Mouse (Mus musculus): ENCODE data around the gene Camk1g. TPM values are rescaled to one million over a fixed set of nuclear protein-coding genes. Genes with fewer than 3 reads are reported as not detected.

Gene Camk1g
- total RNA-seq, 2 experiments from 2014 or later, result 42.8 to 43.6 TPM

DNA sequence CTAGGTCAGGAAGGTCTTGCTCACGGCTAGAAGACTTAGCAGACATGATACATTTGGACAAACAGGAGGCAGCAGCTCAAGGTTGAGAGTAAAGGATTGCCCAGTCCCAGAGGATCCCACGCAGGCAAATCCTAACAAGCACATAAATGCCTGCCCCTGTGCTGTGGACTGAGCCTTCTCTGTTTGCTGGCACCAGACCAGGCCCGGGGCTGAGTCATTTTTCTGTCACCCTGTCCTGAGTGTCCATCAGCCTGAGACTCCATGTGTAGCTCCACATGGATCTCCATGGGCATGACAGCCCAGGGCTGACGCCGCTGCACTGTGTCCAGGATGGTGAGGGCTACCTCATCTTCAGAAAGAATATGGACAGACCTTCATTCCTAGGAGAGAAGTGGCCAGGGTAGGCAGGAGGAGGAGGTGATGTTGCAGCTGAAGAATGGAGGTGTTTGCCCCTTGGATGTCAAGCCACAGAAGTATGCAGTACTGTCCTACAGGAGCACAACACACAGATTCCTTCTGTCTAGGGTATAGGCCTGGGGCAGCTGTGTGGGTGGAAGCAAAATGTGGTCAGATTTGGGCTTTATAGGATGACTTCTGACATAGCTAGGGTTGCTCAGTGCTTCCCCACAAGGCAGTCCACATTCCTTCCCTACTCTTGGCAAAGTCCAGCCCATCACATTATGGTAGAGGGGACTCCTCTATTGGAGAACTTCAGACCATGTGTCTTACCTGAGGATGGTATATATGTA is 27.7 kb downstream of the Camk1g start:
- intact Hi-C loops (cut with DNase I), result no loop called here
- DNase-seq (ENCODE audit: low spot score in 2 of 2), result no peak

GRCm38 (mm10) chr1:193338363-193338995 is 31.6 kb downstream of the Camk1g start:
- intact Hi-C loops (cut with DNase I), result no loop called here

DNA sequence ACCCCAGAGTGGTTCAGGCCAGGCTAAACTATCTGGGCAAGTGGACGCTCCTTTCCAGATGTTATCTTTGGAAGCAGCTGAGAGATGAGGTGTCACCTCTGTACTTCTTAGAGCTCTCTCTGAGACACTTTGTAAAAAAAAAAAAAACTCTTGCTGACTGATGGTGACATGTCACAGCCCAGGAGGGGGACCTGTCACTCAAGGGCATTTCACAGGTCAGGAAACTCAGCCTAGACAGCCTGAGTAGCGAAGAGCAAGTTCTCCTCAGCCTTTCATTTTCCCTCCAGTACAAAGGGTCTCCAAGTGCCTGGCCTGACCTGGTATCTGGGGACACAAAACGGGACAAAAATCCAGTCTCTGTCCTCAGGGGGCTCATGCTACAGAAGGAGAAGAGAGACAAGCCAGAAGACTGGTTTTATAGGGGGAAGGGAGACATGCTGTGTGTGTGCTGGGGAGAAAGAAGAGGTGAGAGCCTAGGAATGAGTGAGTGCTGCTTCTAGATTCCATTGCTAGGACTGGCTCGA is 32.2 kb downstream of the Camk1g start:
- intact Hi-C loops (cut with DNase I), result no loop called here
- DNase-seq (ENCODE audit: low spot score in 2 of 2), result no peak

More at GRCm38 (mm10) chr1:193338363-193338995, 31.6 kb downstream of the Camk1g start:
- peak; percentile 71 to 91 for DNase-seq (ENCODE audit: low spot score in 2 of 2)

GRCm38 (mm10) chr1:193337018-193337321 is 33.1 kb downstream of the Camk1g start:
- DNase-seq (ENCODE audit: low spot score in 2 of 2), result no peak
- intact Hi-C loops (cut with DNase I), result no loop called here

- DNase-seq (ENCODE audit: low spot score in 2 of 2), result no peak
- intact Hi-C loops (cut with DNase I), result no loop called here
Observed at GRCm38 (mm10) chr1:193336122-193337017, 33.7 kb downstream of the Camk1g start.

DNA sequence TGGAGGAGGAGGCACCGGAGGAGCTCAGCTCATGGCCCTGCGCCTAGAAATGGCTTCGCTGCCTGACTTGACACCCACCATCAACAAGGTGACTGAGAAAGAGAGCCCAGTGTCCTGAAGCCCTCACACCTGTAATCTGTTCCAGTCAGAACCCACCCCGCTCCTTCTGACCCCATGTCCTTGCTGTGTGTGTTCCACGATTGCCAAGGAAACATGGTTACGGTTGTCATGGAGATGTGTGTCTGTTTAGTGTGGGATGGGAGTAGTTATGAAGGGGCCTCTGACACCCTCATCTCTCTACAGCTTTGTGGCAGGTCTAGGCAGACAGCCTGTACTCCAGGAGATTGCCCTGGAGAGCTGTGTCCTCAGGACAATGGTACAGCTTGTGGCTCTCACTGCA is 35.6 kb downstream of the Camk1g start:
- peak in 1 of 2 experiments; percentile 59 for DNase-seq (ENCODE audit: low spot score in 2 of 2)
- intact Hi-C loops (cut with DNase I), result no loop called here

GRCm38 (mm10) chr1:193333776-193334175 is 36.3 kb downstream of the Camk1g start:
- DNase-seq (ENCODE audit: low spot score in 2 of 2), result no peak
- intact Hi-C loops (cut with DNase I), result no loop called here

GRCm38 (mm10) chr1:193332671-193333070 is 37.4 kb downstream of the Camk1g start:
- intact Hi-C loops (cut with DNase I), result no loop called here

DNA sequence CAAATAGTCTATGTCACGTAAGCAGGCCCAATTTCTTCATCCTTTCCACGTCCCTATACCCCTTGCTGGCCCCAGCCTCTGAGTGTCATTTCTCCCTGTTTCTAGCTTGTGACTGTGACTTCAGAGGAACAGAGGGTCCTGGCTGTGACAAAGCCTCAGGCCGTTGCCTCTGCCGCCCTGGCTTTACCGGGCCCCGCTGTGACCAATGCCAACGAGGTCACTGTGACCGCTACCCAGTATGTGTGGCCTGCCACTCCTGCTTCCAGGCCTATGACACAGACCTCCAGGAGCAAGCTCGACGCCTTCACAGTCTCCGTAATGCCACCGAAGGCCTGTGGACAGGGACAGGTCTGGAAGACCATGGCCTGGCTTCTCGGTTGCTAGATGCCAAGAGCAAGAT is 38.1 kb downstream of the Camk1g start:
- intact Hi-C loops (cut with DNase I), result no loop called here
- DNase-seq (ENCODE audit: low spot score in 2 of 2), result no peak

More at GRCm38 (mm10) chr1:193332671-193333070, 37.4 kb downstream of the Camk1g start:
- DNase-seq (ENCODE audit: low spot score in 2 of 2), result peak in 1 of 2 experiments; percentile 74

DNA sequence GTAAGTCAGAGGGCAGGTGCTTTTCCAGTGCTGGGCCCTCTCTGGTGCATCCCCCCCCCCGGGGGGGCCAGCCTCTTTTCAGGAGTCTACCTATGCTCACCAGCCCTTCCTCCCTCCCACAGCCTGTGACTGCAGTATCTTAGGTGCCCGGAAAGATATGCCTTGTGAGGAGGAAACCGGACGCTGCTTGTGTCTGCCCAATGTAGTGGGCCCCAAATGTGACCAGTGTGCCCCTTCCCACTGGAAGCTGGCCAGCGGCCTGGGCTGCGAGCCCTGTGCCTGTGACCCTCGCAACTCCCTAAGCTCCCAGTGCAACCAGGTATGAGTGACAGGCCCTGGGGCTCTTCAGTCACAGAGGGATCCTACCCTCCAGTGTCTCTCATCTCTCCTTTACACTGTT is 39.5 kb downstream of the Camk1g start:
- intact Hi-C loops (cut with DNase I), result loop anchor here (2.0 kb wide), 1 partner anchor 50 kb away; no protein-coding TSS in a partner anchor
- DNase-seq (ENCODE audit: low spot score in 2 of 2), result no peak

DNA sequence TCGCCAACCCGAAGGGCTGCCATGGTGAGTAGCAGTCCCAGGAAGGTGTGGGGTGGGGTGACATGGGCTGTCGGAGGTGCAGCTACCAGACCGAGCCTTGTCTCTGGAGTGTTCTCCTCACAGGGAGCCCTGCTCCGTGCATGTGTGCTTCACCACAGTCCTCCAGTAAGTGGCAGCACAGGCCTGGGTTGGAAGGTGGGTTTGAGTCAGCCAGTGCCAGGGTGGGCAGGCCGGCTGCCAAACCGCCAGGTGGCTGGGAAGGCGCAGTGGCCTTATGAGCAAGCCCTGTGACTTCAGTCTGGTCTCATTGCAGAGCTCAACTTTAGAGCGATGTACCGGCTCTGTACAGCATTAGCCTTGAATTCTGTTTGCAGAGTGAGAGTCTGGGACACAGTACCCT is 39.9 kb downstream of the Camk1g start:
- DNase-seq (ENCODE audit: low spot score in 2 of 2), result peak; percentile 82 to 88
- intact Hi-C loops (cut with DNase I), result loop anchor here (2.0 kb wide), 1 partner anchor 51 kb away; no protein-coding TSS in a partner anchor

- intact Hi-C loops (cut with DNase I), result no loop called here
Observed at GRCm38 (mm10) chr1:193329557-193329956, 40.5 kb downstream of the Camk1g start.

GRCm38 (mm10) chr1:193327686-193328085 is 42.4 kb downstream of the Camk1g start:
- no peak for DNase-seq (ENCODE audit: low spot score in 2 of 2)
- intact Hi-C loops (cut with DNase I), result no loop called here

More at GRCm38 (mm10) chr1:193329557-193329956, 40.5 kb downstream of the Camk1g start:
- DNase-seq (ENCODE audit: low spot score in 2 of 2), result no peak

DNA sequence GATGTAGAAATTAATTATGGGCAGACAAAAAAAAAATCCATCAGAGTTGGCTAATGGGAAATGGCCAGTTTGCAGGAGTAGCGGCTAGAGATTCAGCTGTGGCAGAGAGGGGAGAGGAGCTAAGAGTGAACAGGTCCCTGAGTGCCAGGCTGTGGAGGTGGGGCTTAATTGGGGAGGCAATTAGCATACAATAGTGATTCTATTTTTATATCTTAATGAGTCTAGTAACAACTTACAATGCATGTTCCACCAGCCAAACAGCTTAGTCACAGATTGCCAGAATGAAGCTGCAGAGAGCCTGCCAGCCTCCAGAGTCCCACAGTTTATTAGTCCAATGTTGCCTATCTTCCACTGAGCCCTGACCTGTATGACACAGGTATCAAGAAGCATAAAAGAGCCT is 42.9 kb downstream of the Camk1g start:
- DNase-seq (ENCODE audit: low spot score in 2 of 2), result no peak
- intact Hi-C loops (cut with DNase I), result no loop called here

GRCm38 (mm10) chr1:193326456-193327145 is 43.5 kb downstream of the Camk1g start:
- DNase-seq (ENCODE audit: low spot score in 2 of 2), result no peak
- intact Hi-C loops (cut with DNase I), result no loop called here

GRCm38 (mm10) chr1:193325891-193326290 is 44.2 kb downstream of the Camk1g start:
- no peak for DNase-seq (ENCODE audit: low spot score in 2 of 2)

GRCm38 (mm10) chr1:193324224-193324623 is 45.9 kb downstream of the Camk1g start:
- DNase-seq (ENCODE audit: low spot score in 2 of 2), result peak in 1 of 2 experiments; percentile 45

More at GRCm38 (mm10) chr1:193325891-193326290, 44.2 kb downstream of the Camk1g start:
- intact Hi-C loops (cut with DNase I), result no loop called here

DNA sequence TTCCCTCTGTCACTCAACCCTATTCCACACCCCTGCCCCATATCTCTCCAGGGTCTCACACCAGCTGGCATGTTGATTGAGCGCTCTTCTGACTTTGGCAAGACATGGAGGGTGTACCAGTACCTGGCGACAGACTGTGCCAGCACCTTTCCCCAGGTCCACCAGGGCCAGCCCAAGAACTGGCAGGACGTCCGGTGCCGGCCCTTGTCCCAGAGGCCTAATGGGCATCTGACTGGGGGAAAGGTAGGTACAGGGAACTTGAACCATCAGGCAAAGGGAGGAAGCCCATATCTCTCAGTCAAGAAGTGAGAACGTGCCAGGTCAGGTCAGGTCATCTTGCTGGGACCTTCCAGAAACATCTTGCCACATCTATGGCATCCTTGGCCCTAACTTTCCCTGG is 46.4 kb downstream of the Camk1g start:
- intact Hi-C loops (cut with DNase I), result loop anchor here (2.0 to 5.0 kb wide), 2 partner anchors 69 to 116 kb away; partner anchors contain the start of gene Lamb3
- no peak for DNase-seq (ENCODE audit: low spot score in 2 of 2)

More at GRCm38 (mm10) chr1:193324224-193324623, 45.9 kb downstream of the Camk1g start:
- intact Hi-C loops (cut with DNase I), result loop anchor here (5.0 kb wide), 1 partner anchor 117 kb away; the partner anchor contains the start of gene Lamb3

- DNase-seq (ENCODE audit: low spot score in 2 of 2), result peak in 1 of 2 experiments; percentile 67
- intact Hi-C loops (cut with DNase I), result loop anchor here (5.0 kb wide), 1 partner anchor 113 kb away; the partner anchor contains the start of gene Lamb3
Observed at GRCm38 (mm10) chr1:193320398-193320797, 49.7 kb downstream of the Camk1g start.

Measured in left cerebral cortex, postnatal 14 days (tissue).